Mouse (Mus musculus) myocyte (in vitro differentiated cells): ENCODE data around the gene Ppp6r3. TPM values are rescaled to one million over a fixed set of nuclear protein-coding genes. Genes with fewer than 3 reads are reported as not detected.

ENCODE experiments used
- H3K27me3 ChIP-seq: one replicate; pipeline ENCODE4 v1.6.1; 2011; ENCODE audit not compliant: control insufficient read depth, insufficient read depth, insufficient read length
- H3K36me3 ChIP-seq: one replicate; pipeline ENCODE4 v1.6.1; 2011; ENCODE audit not compliant: control insufficient read depth, insufficient read depth
- H3K4me2 ChIP-seq: one replicate; pipeline ENCODE4 v1.6.1; 2011; ENCODE audit warnings: low read depth, control low read depth
- H3K4me3 ChIP-seq: one replicate; pipeline ENCODE4 v1.5.1; 2011; ENCODE audit warnings: mild to moderate bottlenecking, control low read depth, moderate library complexity
- H3K79me2 ChIP-seq: one replicate; pipeline ENCODE4 v1.6.1; 2011; ENCODE audit not compliant: control insufficient read depth, insufficient read depth
- H3ac ChIP-seq: one replicate; pipeline ENCODE4 v1.6.1; 2011; ENCODE audit not compliant: control insufficient read depth, insufficient read length
- CEBPB ChIP-seq: IDR thresholded peaks from 2 replicates; pipeline ENCODE4 v1.6.1; 2011; ENCODE audit warnings: mild to moderate bottlenecking, moderate library complexity; ENCODE audit not compliant: poor library complexity, insufficient read depth, severe bottlenecking
- E2F4 ChIP-seq: IDR thresholded peaks from one replicate; pipeline ENCODE4 v1.6.1; 2011; ENCODE audit warnings: mild to moderate bottlenecking, control low read depth, moderate library complexity; ENCODE audit not compliant: insufficient read depth
- MAX ChIP-seq: IDR thresholded peaks from one replicate; pipeline ENCODE4 v1.6.1; 2011; ENCODE audit warnings: low read depth, mild to moderate bottlenecking, control low read depth
- MYOD1 ChIP-seq, 3 experiments: IDR thresholded peaks; one replicate each; pipeline ENCODE4 v1.6.1; 2011; ENCODE audit warnings: control low read depth in 2 of 3, low read depth in 2 of 3, mild to moderate bottlenecking in 2 of 3, moderate library complexity in 1 of 3; ENCODE audit not compliant: insufficient read length in 2 of 3, control insufficient read depth in 1 of 3
- MYOG ChIP-seq, 3 experiments: IDR thresholded peaks; one replicate each; pipeline ENCODE4 v1.6.1; 2011; ENCODE audit warnings: control low read depth in 2 of 3, low read depth in 2 of 3, mild to moderate bottlenecking in 2 of 3; ENCODE audit not compliant: insufficient read length in 2 of 3, control insufficient read depth in 1 of 3, insufficient read depth in 1 of 3
- POLR2A ChIP-seq: IDR thresholded peaks from one replicate; pipeline ENCODE4 v1.6.1; 2011; ENCODE audit warnings: low read depth, mild to moderate bottlenecking, control low read depth, moderate library complexity; ENCODE audit not compliant: insufficient read length
- POLR2AphosphoS2 ChIP-seq: IDR thresholded peaks from one replicate; pipeline ENCODE4 v1.6.1; 2011; ENCODE audit warnings: low read depth, control low read depth; ENCODE audit not compliant: insufficient read length
- REST ChIP-seq: IDR thresholded peaks from one replicate; pipeline ENCODE4 v1.6.1; 2011; ENCODE audit warnings: mild to moderate bottlenecking, control low read depth, moderate library complexity; ENCODE audit not compliant: insufficient read depth, insufficient read length
- SRF ChIP-seq: IDR thresholded peaks from one replicate; pipeline ENCODE4 v1.6.1; 2011; ENCODE audit warnings: low read depth; ENCODE audit not compliant: control insufficient read depth, insufficient read length
- TCF12 ChIP-seq: IDR thresholded peaks from one replicate; pipeline ENCODE4 v1.6.1; 2011; ENCODE audit warnings: mild to moderate bottlenecking, control low read depth; ENCODE audit not compliant: poor library complexity, insufficient read depth, severe bottlenecking
- TCF3 ChIP-seq: IDR thresholded peaks from one replicate; pipeline ENCODE4 v1.6.1; 2011; ENCODE audit warnings: low read depth, control low read depth; ENCODE audit not compliant: insufficient read length
- USF1 ChIP-seq: IDR thresholded peaks from one replicate; pipeline ENCODE4 v1.6.1; 2011; ENCODE audit warnings: low read depth, mild to moderate bottlenecking, control low read depth, moderate library complexity
- polyA plus RNA-seq: library from polyadenylated mRNA; unstranded; fragments of >200 nt; fragmentation: generic; extraction: Trizol; gene quantifications from one replicate; pipeline ENCODE4 v1.2.1, GENCODE M21; 2012; ENCODE audit warnings: missing spikeins

The Ppp6r3 gene
- polyA plus RNA-seq, 1 experiment: 20.2 TPM

- Histone ChIP-seq H3ac (no peak overlapping the region), H3K4me3 (peak overlapping the region; percentile 83), H3K27me3 (no peaks in the 10 kb centered on the region), H3K4me2 (peak overlapping the region; percentile 74), H3K36me3 (no peaks in the 10 kb centered on the region), H3K79me2 (peaks cover 36% of the 10 kb centered on the region)
- TF ChIP-seq POLR2AphosphoS2 (no peak), E2F4 (no peak), USF1 (no peak), TCF3 (no peak), REST (no peak), SRF (no peak), MYOG (IDR thresholded peaks at IDR 0.05; ENCODE audit: control insufficient read depth in 1 of 3, insufficient read depth in 1 of 3, insufficient read length in 2 of 3, low read depth in 2 of 3) (no peak), MAX (no peak), CEBPB (no peak), POLR2A (no peak), MYOD1 (IDR thresholded peaks at IDR 0.05; ENCODE audit: control insufficient read depth in 1 of 3, insufficient read length in 2 of 3, low read depth in 2 of 3) (no peak), TCF12 (no peak)
These were observed 1.1 kb upstream of the Ppp6r3 start for GRCm38 (mm10) chr19:3576451-3577264.

DNA sequence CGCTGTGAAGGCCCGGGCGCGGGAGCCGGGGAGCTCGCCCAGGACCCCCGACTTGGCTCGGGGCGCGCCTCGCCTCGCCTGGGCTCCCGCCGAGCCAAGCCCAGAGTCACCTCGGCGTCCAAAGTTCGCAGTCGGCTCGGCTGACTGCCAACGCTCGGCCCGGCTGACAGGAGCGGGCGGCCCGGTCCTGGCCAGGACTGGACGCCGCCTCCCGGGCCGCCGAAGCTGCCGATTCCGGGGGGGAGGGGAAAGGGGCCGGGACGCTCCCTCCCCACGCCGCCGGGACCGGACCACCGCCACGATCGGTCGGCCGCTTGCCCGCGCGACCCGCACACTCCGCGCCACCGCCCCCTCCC is 295 bp downstream of the Ppp6r3 start:
- TF ChIP-seq TCF12: no peak
- TF ChIP-seq POLR2A: no peak
- no peak for TF ChIP-seq MAX
- TF ChIP-seq REST: no peak
- TF ChIP-seq CEBPB: no peak
- TF ChIP-seq E2F4: no peak
- no peak for TF ChIP-seq MYOG (IDR thresholded peaks at IDR 0.05; ENCODE audit: control insufficient read depth in 1 of 3, insufficient read depth in 1 of 3, insufficient read length in 2 of 3, low read depth in 2 of 3)
- TF ChIP-seq USF1: no peak
- no peak for TF ChIP-seq POLR2AphosphoS2
- no peak for TF ChIP-seq SRF
- peak overlapping the region; percentile 87 for H3ac ChIP-seq

GRCm38 (mm10) chr19:3574593-3575094 is 905 bp downstream of the Ppp6r3 start:
- TF ChIP-seq REST (no peak), TCF12 (no peak), CEBPB (no peak), E2F4 (no peak), POLR2A (no peak), SRF (no peak), POLR2AphosphoS2 (no peak), USF1 (no peak), TCF3 (no peak)
- Histone ChIP-seq H3ac (peak overlapping the region; percentile 87), H3K4me3 (peak overlapping the region; percentile 83), H3K4me2 (peak overlapping the region; percentile 92), H3K27me3 (no peaks in the 10 kb centered on the region), H3K36me3 (no peaks in the 10 kb centered on the region), H3K79me2 (peaks cover 56% of the 10 kb centered on the region)

More for the DNA sequence above, 295 bp downstream of the Ppp6r3 start:
- H3K79me2 ChIP-seq: peaks cover 50% of the 10 kb centered on the region
- no peaks in the 10 kb centered on the region for H3K36me3 ChIP-seq
- H3K27me3 ChIP-seq: no peaks in the 10 kb centered on the region
- peak overlapping the region; percentile 92 for H3K4me2 ChIP-seq
- H3K4me3 ChIP-seq: peak overlapping the region; percentile 83

DNA sequence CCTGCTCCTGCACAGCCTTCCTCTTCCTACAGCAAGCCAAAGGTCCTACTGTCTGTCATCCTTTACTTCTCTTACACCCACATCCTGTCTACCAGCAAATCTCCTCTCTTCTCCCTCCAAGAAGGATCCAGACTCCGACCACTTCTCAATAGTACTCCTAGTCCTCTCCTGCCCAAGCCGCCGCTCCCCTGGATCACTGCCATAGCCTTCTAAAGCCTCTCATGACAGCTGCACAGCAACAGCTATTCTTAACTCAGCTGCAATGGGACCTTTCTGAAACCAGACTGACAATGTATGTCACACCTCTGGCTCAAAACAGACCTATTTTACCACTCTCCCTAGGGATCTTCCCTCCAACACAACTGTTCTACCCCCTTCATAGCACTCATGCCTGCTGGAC is 11.2 kb downstream of the Ppp6r3 start:
- no peaks in the 10 kb centered on the region for H3K27me3 ChIP-seq
- TF ChIP-seq REST (no peak), MYOD1 (IDR thresholded peaks at IDR 0.05; ENCODE audit: control insufficient read depth in 1 of 3, insufficient read length in 2 of 3, low read depth in 2 of 3) (peak in 2 of 3 experiments; percentile 56 to 71), POLR2AphosphoS2 (no peak), MYOG (IDR thresholded peaks at IDR 0.05; ENCODE audit: control insufficient read depth in 1 of 3, insufficient read depth in 1 of 3, insufficient read length in 2 of 3, low read depth in 2 of 3) (peak in 2 of 3 experiments; percentile 70 to 72)
- no peak overlapping the region for H3K4me3 ChIP-seq
- H3K79me2 ChIP-seq: peaks cover 98% of the 10 kb centered on the region
- no peak overlapping the region for H3ac ChIP-seq
- H3K36me3 ChIP-seq: peaks cover 10% of the 10 kb centered on the region
- peak overlapping the region; percentile 54 for H3K4me2 ChIP-seq

- H3K4me2 ChIP-seq: no peak overlapping the region
- 0 out of 2 replicates have a peak, but pooled peaks have one; percentile 43 for TF ChIP-seq CEBPB
- no peak for TF ChIP-seq E2F4
- no peak overlapping the region for H3ac ChIP-seq
- peaks cover 10% of the 10 kb centered on the region for H3K36me3 ChIP-seq
- H3K79me2 ChIP-seq: peaks cover 98% of the 10 kb centered on the region
- H3K4me3 ChIP-seq: no peak overlapping the region
- no peaks in the 10 kb centered on the region for H3K27me3 ChIP-seq
These were observed 12.8 kb downstream of the Ppp6r3 start for GRCm38 (mm10) chr19:3562752-3563151.
